Comparison of ENCODE assay signal across 8 mouse cellular contexts in the genomic region with DNA sequence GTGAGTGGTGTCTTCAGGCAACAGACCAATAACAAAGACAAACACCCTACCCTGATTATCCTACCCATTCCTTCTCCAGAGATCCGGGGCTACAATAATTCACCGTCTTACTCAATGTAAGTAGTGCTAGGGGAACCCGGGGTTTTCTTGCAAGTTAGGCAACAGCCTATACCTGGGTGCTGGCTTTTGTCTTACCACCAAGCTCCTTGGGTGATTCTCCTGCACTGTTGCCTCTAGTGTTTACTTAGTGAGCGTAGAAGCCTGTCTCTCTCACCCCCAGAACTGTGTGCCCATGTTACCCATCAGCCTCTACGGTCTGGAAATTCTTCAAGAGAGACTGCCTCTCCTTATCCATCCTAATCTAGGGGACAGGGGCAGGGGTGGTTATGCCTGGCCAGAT. TPM values are rescaled to one million over a fixed set of nuclear protein-coding genes. Genes with fewer than 3 reads are reported as not detected.
DNase-seq lines count a peak whose midpoint lies in the region; ATAC-seq and TF ChIP-seq lines count a peak whose summit lies in the region.

No protein-coding gene starts in this region.

- 73% methylated on average over 5 of the region's 5 CpGs for WGBS in kidney, postnatal 0 days
- WGBS in hindbrain, embryonic 13.5 days = 77% methylated on average over 5 of the region's 5 CpGs
- 72% methylated on average over 5 of the region's 5 CpGs for WGBS in midbrain, embryonic 14.5 days

- H3K9ac ChIP-seq in kidney, postnatal 0 days (ENCODE audit: low read depth, low read length) = peak overlapping the region; percentile 65
- H3K9ac ChIP-seq in hindbrain, embryonic 13.5 days = peak overlapping the region; percentile 71
- H3K9ac ChIP-seq in midbrain, embryonic 14.5 days (replicated peaks; ENCODE audit: low read length) = 0 out of 2 replicates have a peak overlapping the region, but pooled peaks have one; percentile 20

- H3K4me1 ChIP-seq in kidney, postnatal 0 days (replicated peaks; ENCODE audit: insufficient read depth, low read length) = peaks cover 30% of the 10 kb centered on the region
- H3K4me1 ChIP-seq in brown adipose tissue, adult 24 weeks (ENCODE audit: control insufficient read depth, insufficient read depth, insufficient read length, low read length) = peaks cover 14% of the 10 kb centered on the region
- peaks cover 26% of the 10 kb centered on the region for H3K4me1 ChIP-seq in hindbrain, embryonic 13.5 days (replicated peaks)
- H3K4me1 ChIP-seq in midbrain, embryonic 14.5 days (ENCODE audit: control insufficient read depth, insufficient read depth, low read length) = peaks cover 10% of the 10 kb centered on the region

- no peak for DNase-seq in kidney, postnatal 0 days (ENCODE audit: low spot score)
- no peak for DNase-seq in kidney, adult 11 months
- no peak for DNase-seq in midbrain, embryonic 14.5 days
- no peak for DNase-seq in right cerebral cortex, adult 18-20 months
- DNase-seq in layer of hippocampus, adult 9-10 months (ENCODE audit: low spot score) = no peak
- DNase-seq in left cerebral cortex, adult 8-10 months (ENCODE audit: low spot score in 2 of 2) = no peak

- no peak for TF ChIP-seq CTCF in kidney, postnatal 0 days (IDR thresholded peaks at IDR 0.05; ENCODE audit: low read depth)

- peaks cover 4% of the 10 kb centered on the region for H3K36me3 ChIP-seq in kidney, postnatal 0 days (ENCODE audit: insufficient read depth, low read length)
- peaks cover 8% of the 10 kb centered on the region; the same call in 1 of the 2 replicates for H3K36me3 ChIP-seq in hindbrain, embryonic 13.5 days
- H3K36me3 ChIP-seq in midbrain, embryonic 14.5 days (ENCODE audit: control insufficient read depth, insufficient read depth, low read length) = peaks cover 4% of the 10 kb centered on the region; the same call in 1 of the 2 replicates

- no peaks in the 10 kb centered on the region for H3K9me3 ChIP-seq in kidney, postnatal 0 days (replicated peaks; ENCODE audit: low read length)
- H3K9me3 ChIP-seq in hindbrain, embryonic 13.5 days = no peaks in the 10 kb centered on the region
- H3K9me3 ChIP-seq in midbrain, embryonic 14.5 days (ENCODE audit: control insufficient read depth, low read length) = no peaks in the 10 kb centered on the region

- H3K27ac ChIP-seq in kidney, postnatal 0 days = peak overlapping the region; percentile 77
- H3K27ac ChIP-seq in brown adipose tissue, adult 24 weeks (replicated peaks; ENCODE audit: low read depth, low read length) = no peak overlapping the region; the same call in 1 of the 2 replicates
- 0 out of 2 replicates have a peak overlapping the region, but pooled peaks have one; percentile 8 for H3K27ac ChIP-seq in hindbrain, embryonic 13.5 days
- no peak overlapping the region for H3K27ac ChIP-seq in midbrain, embryonic 14.5 days (replicated peaks; ENCODE audit: low read depth, low read length)

- no peaks in the 10 kb centered on the region for H3K27me3 ChIP-seq in kidney, postnatal 0 days (ENCODE audit: insufficient read depth, low read length)
- H3K27me3 ChIP-seq in hindbrain, embryonic 13.5 days = no peaks in the 10 kb centered on the region
- H3K27me3 ChIP-seq in midbrain, embryonic 14.5 days (ENCODE audit: control insufficient read depth, insufficient read depth, low read length) = no peaks in the 10 kb centered on the region

- peak overlapping the region; percentile 39; the same call in 1 of the 2 replicates for H3K4me3 ChIP-seq in kidney, postnatal 0 days (replicated peaks; ENCODE audit: low read depth, low read length)
- H3K4me3 ChIP-seq in brown adipose tissue, adult 24 weeks (ENCODE audit: insufficient read depth, low read depth, low read length) = peak overlapping the region; percentile 64; the same call in 1 of the 2 replicates
- H3K4me3 ChIP-seq in hindbrain, embryonic 13.5 days = peak overlapping the region; percentile 35; the same call in 1 of the 2 replicates
- H3K4me3 ChIP-seq in midbrain, embryonic 14.5 days (replicated peaks; ENCODE audit: low read depth, low read length) = no peak overlapping the region

- H3K4me2 ChIP-seq in kidney, postnatal 0 days (ENCODE audit: low read length) = peak overlapping the region; percentile 69
- H3K4me2 ChIP-seq in hindbrain, embryonic 13.5 days = peak overlapping the region; percentile 61
- peak overlapping the region; percentile 57 for H3K4me2 ChIP-seq in midbrain, embryonic 14.5 days (ENCODE audit: low read length)

- ATAC-seq in kidney, postnatal 0 days (replicated peaks; ENCODE audit: low FRiP score, low read depth) = no peak
- no peak for ATAC-seq in hindbrain, embryonic 13.5 days (ENCODE audit: low FRiP score)
- no peak for ATAC-seq in midbrain, embryonic 14.5 days (ENCODE audit: low FRiP score, low TSS enrichment)

RNA-seq across cellular contexts. Expression of gene Ccnd3, which starts 0.6 kb away (rescaled TPM):
- 199 and 202 TPM in 2 replicates for polyA plus RNA-seq in kidney, postnatal 0 days (2015; fragmentation: Nextera tagmentation; extraction: Ambion mirVana)
- 40.4 and 48.4 TPM in 2 replicates for polyA plus RNA-seq in brown adipose tissue, adult 24 weeks (2012; ENCODE audit: insufficient read depth, insufficient read length, missing spikeins)
- 74.3 and 75.2 TPM in 2 replicates for polyA plus RNA-seq in hindbrain, embryonic 13.5 days (2015; fragmentation: Nextera tagmentation; extraction: Ambion mirVana)
- polyA plus RNA-seq in midbrain, embryonic 14.5 days (2014; fragmentation: Nextera tagmentation; extraction: Ambion mirVana) = 56.4 and 67.3 TPM in 2 replicates
- total RNA-seq in left cerebral cortex, adult 8-10 months (2022) = 10 to 100 TPM; 28.2 to 33.4 (median 30.8) TPM

RNA-seq across cellular contexts. Expression of gene Taf8, which starts 2.1 kb away (rescaled TPM):
- polyA plus RNA-seq in kidney, postnatal 0 days (2015; fragmentation: Nextera tagmentation; extraction: Ambion mirVana) = 21.4 and 24.9 TPM in 2 replicates
- polyA plus RNA-seq in brown adipose tissue, adult 24 weeks (2012; ENCODE audit: insufficient read depth, insufficient read length, missing spikeins) = 6.8 and 8.9 TPM in 2 replicates
- polyA plus RNA-seq in hindbrain, embryonic 13.5 days (2015; fragmentation: Nextera tagmentation; extraction: Ambion mirVana) = 23.4 and 23.5 TPM in 2 replicates
- polyA plus RNA-seq in midbrain, embryonic 14.5 days (2014; fragmentation: Nextera tagmentation; extraction: Ambion mirVana) = 17.4 and 19.2 TPM in 2 replicates
- total RNA-seq in left cerebral cortex, adult 8-10 months (2022) = 10 to 100 TPM; 17.6 to 22.3 (median 19.1) TPM

Comparison
In these comparisons a context has a peak if more than half of its experiments do, and no peak if none do; other contexts are left out.
1. H3K27ac ChIP-seq: peak in kidney, postnatal 0 days (single experiment) and hindbrain, embryonic 13.5 days (single experiment); none in brown adipose tissue, adult 24 weeks (single experiment) and midbrain, embryonic 14.5 days (single experiment).
2. H3K9ac ChIP-seq: peak in every context shown above with its lines; median percentile 71 in hindbrain, embryonic 13.5 days; 65 in kidney, postnatal 0 days; 20 in midbrain, embryonic 14.5 days.
3. Peak in every context shown above with its lines, with median percentiles within 50 percentile points of each other: H3K4me2 ChIP-seq.